Mouse (Mus musculus) liver, postnatal 0 days (tissue): Measurements from ENCODE around the gene Fam189a1.

Experiments
- CTCF ChIP-seq: sonication (generic); IDR thresholded peaks from 2 replicates; pipeline ENCODE4 v1.5.1; 2016; ENCODE audit warnings: antibody characterized with exemption, low read depth
- EP300 ChIP-seq: IDR thresholded peaks from 2 replicates; pipeline ENCODE4 v1.6.1; 2016; ENCODE audit warnings: antibody characterized with exemption, low read depth, mild to moderate bottlenecking

DNA sequence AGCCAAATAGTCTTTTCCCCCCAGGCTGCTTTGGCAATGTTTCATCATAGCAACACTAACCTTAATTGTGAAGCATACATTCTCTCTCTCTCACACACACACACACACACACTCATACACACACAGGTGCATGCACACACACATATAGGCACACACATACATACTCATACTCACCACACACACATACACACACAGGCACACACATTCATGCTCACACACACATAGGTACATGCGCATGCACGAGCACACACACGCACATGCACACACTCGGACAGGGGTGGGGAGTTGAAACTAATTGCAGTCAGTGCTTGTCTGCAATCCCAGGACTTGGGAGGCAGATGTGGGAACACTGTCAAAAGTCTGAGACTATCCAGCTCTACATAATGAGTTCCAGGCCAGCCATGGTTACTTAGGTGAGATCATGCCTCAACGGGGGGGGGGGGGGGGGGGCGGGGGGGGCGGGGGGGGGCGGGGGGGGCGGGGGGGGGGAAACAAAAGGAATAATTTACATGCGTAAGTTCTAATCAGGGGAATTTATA is 300.9 kb downstream of the Fam189a1 start:
- TF ChIP-seq CTCF (no peak), EP300 (no peak)
